Mouse (Mus musculus) forebrain, postnatal 0 days (tissue): Measurements from ENCODE around the gene Uxt. TPM values are rescaled to one million over a fixed set of nuclear protein-coding genes. Genes with fewer than 3 reads are reported as not detected.
A peak's percentile ranks its signal among the peaks of the same experiment; 100 is the strongest.

Source experiments
- ATAC-seq: fragments of 200-750 bp; cut with Nextera tagmentation; 2 replicates; pipeline ENCODE4 v1.8.0; 2017; ENCODE audit warnings: mild to moderate bottlenecking, moderate library complexity
- DNase-seq: peaks from one replicate; pipeline ENCODE4 v3.0.0-alpha.2; 2015
- H3K27ac ChIP-seq: fragments of 300-500 bp; sonication (generic); 2 replicates; pipeline ENCODE4 v1.5.1; 2014; ENCODE audit warnings: low read depth, mild to moderate bottlenecking, antibody characterized with exemption, low read length, moderate library complexity, mixed read lengths
- H3K27me3 ChIP-seq: fragments of 300-500 bp; sonication (generic); 2 replicates; pipeline ENCODE4 v1.6.1; 2014; ENCODE audit warnings: mild to moderate bottlenecking, low read length, mixed read lengths; ENCODE audit not compliant: insufficient read depth
- H3K36me3 ChIP-seq: fragments of 300-500 bp; sonication (generic); 2 replicates; pipeline ENCODE4 v1.6.1; 2014; ENCODE audit warnings: mild to moderate bottlenecking, moderate library complexity; ENCODE audit not compliant: insufficient read depth
- H3K4me1 ChIP-seq: fragments of 300-500 bp; sonication (generic); 2 replicates; pipeline ENCODE4 v1.6.1; 2014; ENCODE audit warnings: antibody characterized with exemption; ENCODE audit not compliant: insufficient read depth
- H3K4me2 ChIP-seq: fragments of 300-500 bp; sonication (generic); 2 replicates; pipeline ENCODE4 v1.6.1; 2014; ENCODE audit warnings: low read depth, mild to moderate bottlenecking, moderate library complexity
- H3K4me3 ChIP-seq: fragments of 300-500 bp; sonication (generic); 2 replicates; pipeline ENCODE4 v1.5.1; 2014; ENCODE audit warnings: low read depth, low read length, mixed read lengths
- H3K9ac ChIP-seq: fragments of 300-500 bp; sonication (generic); 2 replicates; pipeline ENCODE4 v1.6.1; 2014; ENCODE audit warnings: mild to moderate bottlenecking
- H3K9me3 ChIP-seq: fragments of 300-500 bp; sonication (generic); 2 replicates; pipeline ENCODE4 v1.6.1; 2016; ENCODE audit warnings: low read length
- CTCF ChIP-seq: sonication (generic); IDR thresholded peaks from 2 replicates; pipeline ENCODE4 v1.5.1; 2016; ENCODE audit warnings: antibody characterized with exemption, control low read depth, low read depth
- WGBS: fragments of 180-500 bp; shearing (Covaris S2); extraction: QIAGEN DNeasy Blood & Tissue Kit; methylation state at CpG from one replicate; pipeline ENCODE4 v1.1.7; 2014; 5-methylcytosine and 5-hydroxymethylcytosine counted together
- polyA plus RNA-seq: library from polyadenylated mRNA; unstranded; fragments of >200 nt; fragmentation: Nextera tagmentation; extraction: Ambion mirVana; gene quantifications from 2 replicates; pipeline ENCODE4 v1.2.1, GENCODE M21; 2015
- total RNA-seq: library from RNA; depleted of rRNA; stranded (reverse); fragments of >200 nt; gene quantifications from 2 replicates; pipeline ENCODE4 v1.2.3, GENCODE M21; 2014; rRNA removed

The Uxt gene
- total RNA-seq: 10.0 and 17.2 TPM in 2 replicates
- 30.2 and 36.7 TPM in 2 replicates for polyA plus RNA-seq

DNA sequence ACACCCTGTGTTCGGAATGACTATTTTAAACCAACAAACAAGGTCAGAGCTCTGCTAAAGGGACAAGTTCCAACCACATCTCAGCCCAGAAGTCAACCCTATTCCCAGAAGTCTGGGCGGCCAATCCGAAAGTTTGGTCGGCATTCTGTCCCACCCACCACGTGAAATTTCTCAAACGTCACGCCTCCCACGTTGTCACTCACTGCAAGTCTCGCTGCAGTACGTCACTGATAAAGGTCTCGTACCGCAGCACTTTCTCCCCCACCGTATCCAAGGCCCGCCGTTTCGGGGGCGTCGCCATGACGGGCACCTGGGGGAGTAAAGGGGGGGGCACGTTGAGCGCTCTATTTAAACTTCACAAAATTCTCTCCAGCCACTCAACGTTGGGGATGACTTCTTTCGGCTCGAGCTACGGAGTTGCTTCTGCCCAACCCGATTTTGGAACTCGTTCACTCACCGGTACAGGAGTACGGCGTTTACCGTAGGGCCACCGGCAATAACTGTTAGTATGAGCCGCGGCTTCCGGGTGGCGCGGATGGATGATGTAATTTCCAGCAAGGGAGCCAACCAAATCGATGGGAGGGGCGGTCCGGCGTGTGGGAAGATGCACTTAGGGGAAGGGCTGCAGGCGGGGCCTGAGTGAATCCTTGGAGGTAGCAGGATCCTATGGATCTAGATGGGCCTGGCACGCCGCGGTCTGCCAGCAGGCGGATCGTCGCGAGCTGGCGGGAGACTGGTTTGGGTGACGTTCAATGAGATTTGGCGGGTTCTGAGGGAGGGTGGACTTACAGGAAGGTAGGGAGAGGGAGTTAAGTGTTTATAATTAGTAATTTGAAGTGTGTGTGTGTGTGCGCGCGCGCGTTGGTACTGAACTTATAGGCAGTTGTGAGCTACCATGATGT, at the start of gene Uxt:
Gene Uxt, minus strand, starts transcription at position 541 of the 902 bp plus-strand sequence.
- peak; percentile 96 for ATAC-seq
- peak; percentile 50 for TF ChIP-seq CTCF
- peak within 1 kb of the TSS; percentile 72 for H3K27ac ChIP-seq
- no peaks in the 10 kb centered on the region for H3K4me1 ChIP-seq
- DNase-seq: peak; percentile 91
- no peaks in the 10 kb centered on the region for H3K27me3 ChIP-seq
- peak within 1 kb of the TSS; percentile 51 for H3K9ac ChIP-seq
- no peaks in the 10 kb centered on the region for H3K9me3 ChIP-seq
- H3K4me3 ChIP-seq: peak within 1 kb of the TSS; percentile 46
- no peaks in the 10 kb centered on the region; the same call in 1 of the 2 replicates for H3K36me3 ChIP-seq
- H3K4me2 ChIP-seq: peak within 1 kb of the TSS; percentile 43
- 26% methylated on average over 57 of the region's 57 CpGs for WGBS

DNA sequence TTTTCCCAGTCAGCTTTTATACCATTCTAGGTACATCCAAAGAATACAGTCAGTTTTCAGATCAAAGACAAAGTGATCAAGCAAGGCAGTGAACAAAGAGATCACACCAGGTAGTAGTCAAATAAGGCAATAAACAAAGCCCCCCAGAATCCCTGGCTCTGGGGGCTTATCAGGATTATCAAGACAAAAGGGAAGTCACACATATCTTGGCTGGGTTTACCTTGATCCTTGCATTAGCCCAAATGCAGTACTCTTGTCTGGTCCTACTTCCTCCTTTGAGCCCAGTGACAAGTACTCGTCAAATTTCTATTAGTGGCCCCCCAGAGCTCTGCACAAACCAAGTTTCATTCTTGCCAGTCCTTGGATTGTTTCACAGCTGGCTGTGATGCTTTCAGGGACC, 19.1 kb upstream of the Uxt start:
- 54% methylated on average over 1 of the region's 1 CpGs for WGBS
- Histone ChIP-seq H3K36me3 (no peaks in the 10 kb centered on the region), H3K27me3 (no peaks in the 10 kb centered on the region), H3K9ac (no peak overlapping the region), H3K9me3 (no peaks in the 10 kb centered on the region), H3K4me2 (no peak overlapping the region), H3K27ac (no peak overlapping the region), H3K4me3 (no peak overlapping the region), H3K4me1 (no peaks in the 10 kb centered on the region)
- TF ChIP-seq CTCF: no peak
- ATAC-seq (no peak), DNase-seq (no peak)

GRCm38 (mm10) chrX:20950191-20950880, 11.5 kb downstream of the Uxt start, which contains the start of gene Elk1:
Gene Elk1, minus strand, starts transcription at chrX:20950608.
- Histone ChIP-seq H3K36me3 (no peaks in the 10 kb centered on the region), H3K4me2 (peak within 1 kb of the TSS; percentile 49), H3K27me3 (no peaks in the 10 kb centered on the region), H3K4me1 (no peaks in the 10 kb centered on the region), H3K4me3 (peak within 1 kb of the TSS; percentile 60), H3K9me3 (no peaks in the 10 kb centered on the region), H3K27ac (peak within 1 kb of the TSS; percentile 82), H3K9ac (peak within 1 kb of the TSS; percentile 67)
- WGBS: 27% methylated on average over 30 of the region's 30 CpGs
- ATAC-seq (peak; percentile 98), DNase-seq (peak; percentile 91)
- TF ChIP-seq CTCF: no peak

DNA sequence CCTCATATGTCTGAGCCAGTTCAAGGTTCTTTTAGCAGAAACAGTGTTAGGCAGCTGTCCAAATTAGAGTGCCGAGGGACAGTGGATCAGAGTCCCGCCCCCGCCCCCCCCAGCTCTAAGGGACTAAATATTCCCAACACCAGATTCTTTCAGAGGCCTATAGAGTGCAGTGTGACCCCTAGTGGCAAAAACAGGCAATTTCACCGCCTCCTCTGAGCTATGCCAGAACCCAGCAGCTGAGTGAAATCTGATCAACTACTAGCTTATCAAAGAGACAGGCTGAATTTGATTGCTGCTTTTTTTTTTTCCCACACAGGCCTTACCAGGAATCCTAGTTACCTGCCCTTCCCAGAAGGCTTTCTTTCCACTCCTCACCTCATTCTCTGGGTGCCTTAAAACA, 15.8 kb downstream of the Uxt start:
- ATAC-seq (no peak), DNase-seq (peak; percentile 69)
- H3K27me3 ChIP-seq: no peaks in the 10 kb centered on the region
- no peaks in the 10 kb centered on the region for H3K9me3 ChIP-seq
- no peak overlapping the region for H3K4me2 ChIP-seq
- no peaks in the 10 kb centered on the region for H3K36me3 ChIP-seq
- no peak overlapping the region for H3K27ac ChIP-seq
- H3K4me3 ChIP-seq: no peak overlapping the region
- WGBS: 16% methylated on average over 4 of the region's 4 CpGs
- TF ChIP-seq CTCF: peak; percentile 67
- H3K4me1 ChIP-seq: no peaks in the 10 kb centered on the region
- H3K9ac ChIP-seq: no peak overlapping the region

DNA sequence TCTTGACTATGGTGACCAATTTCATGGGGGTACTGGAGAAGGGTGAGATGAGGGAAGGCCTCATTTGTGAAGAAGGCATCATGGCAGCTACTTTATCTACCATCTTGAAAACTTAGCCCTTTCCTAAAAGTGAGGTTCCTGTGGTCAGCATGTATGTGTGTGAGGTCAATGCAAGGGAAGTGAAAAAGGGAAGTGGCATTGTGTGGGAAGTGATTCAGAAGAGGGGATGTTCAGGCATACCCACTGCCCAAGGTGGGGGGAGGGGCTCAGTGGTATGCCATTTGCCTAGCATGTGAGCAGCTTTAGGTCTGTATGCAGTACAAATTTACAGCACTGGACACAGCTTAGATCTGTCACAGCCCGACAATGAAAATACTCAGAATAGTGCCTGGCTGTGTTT, 29.9 kb downstream of the Uxt start:
- Histone ChIP-seq H3K9me3 (no peaks in the 10 kb centered on the region), H3K9ac (no peak overlapping the region), H3K4me3 (no peak overlapping the region), H3K36me3 (peaks cover 21% of the 10 kb centered on the region), H3K4me2 (no peak overlapping the region), H3K4me1 (no peaks in the 10 kb centered on the region), H3K27me3 (no peaks in the 10 kb centered on the region), H3K27ac (no peak overlapping the region)
- WGBS: 91% methylated on average over 1 of the region's 1 CpGs
- TF ChIP-seq CTCF: no peak
- ATAC-seq (no peak), DNase-seq (no peak)

DNA sequence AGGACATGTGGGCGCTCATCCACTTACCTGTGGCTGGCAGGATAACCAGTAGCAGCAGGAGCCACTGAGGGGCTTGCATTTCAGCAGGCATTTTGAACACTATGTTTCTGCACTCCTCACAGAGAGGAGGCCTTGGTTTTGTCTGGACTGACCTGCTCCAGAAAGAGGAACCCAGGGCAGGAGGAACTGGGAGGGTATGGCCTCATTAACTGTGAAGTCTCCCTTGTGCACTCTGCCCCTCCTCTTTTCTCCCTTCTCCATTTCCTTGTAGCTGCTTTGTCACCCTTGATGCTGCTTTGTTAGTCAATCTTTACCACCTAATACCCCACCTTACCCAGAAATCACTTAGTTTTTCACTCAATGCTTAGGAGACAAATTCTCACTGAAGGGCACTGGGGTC, 30.5 kb downstream of the Uxt start, which contains the start of gene Cfp:
Gene Cfp, minus strand, starts transcription at position 192 of the 400 bp plus-strand sequence.
- TF ChIP-seq CTCF: no peak
- no peak for ATAC-seq
- H3K4me3 ChIP-seq: no peak within 1 kb of the TSS
- H3K9ac ChIP-seq: no peak within 1 kb of the TSS
- peaks cover 15% of the 10 kb centered on the region for H3K36me3 ChIP-seq
- H3K4me1 ChIP-seq: no peaks in the 10 kb centered on the region
- H3K27ac ChIP-seq: no peak within 1 kb of the TSS
- no peak within 1 kb of the TSS for H3K4me2 ChIP-seq
- no peaks in the 10 kb centered on the region for H3K9me3 ChIP-seq
- no peaks in the 10 kb centered on the region for H3K27me3 ChIP-seq
- WGBS: 87% methylated on average over 1 of the region's 1 CpGs
- DNase-seq: no peak
